Mouse (Mus musculus): ENCODE results near the gene Igf2bp1.

DNA sequence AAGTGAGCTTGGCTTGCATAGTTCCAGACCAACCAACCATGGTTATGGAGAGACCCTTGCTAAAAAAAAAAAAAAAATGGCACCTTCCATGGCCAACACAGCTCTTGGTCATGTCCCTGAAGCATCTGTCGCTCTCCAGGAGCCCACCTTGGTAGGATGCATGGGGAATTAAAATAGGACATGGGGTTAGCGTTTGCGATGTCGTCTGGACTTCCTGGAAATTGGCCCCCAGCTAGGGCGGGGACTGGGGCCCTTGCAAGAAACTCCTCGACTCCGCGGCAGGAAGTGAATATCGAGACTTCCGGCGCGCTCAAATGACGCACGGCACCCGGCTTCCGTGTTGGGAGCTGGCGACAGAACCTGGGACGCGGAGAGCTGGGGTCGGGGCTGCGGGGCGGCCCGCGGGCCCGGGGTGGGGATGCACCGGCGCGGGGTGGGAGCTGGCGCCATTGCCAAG is 28.9 kb upstream of the Igf2bp1 start, which contains the start of gene Snf8:
- no peak for TF ChIP-seq CTCF (IDR thresholded peaks at IDR 0.05; ENCODE audit: borderline replicate concordance, insufficient read depth, low read length)
- TF ChIP-seq POLR2A (IDR thresholded peaks at IDR 0.05; ENCODE audit: low read depth, low read length), result peak; percentile 60
